Mouse (Mus musculus): ENCODE measurements around the gene Cgnl1.
"Not testable (repeated sequence)": the region's sequence is repeated elsewhere in the genome, so short reads cannot be mapped to it uniquely, and the experiment has no call there.

The Cgnl1 gene

DNA sequence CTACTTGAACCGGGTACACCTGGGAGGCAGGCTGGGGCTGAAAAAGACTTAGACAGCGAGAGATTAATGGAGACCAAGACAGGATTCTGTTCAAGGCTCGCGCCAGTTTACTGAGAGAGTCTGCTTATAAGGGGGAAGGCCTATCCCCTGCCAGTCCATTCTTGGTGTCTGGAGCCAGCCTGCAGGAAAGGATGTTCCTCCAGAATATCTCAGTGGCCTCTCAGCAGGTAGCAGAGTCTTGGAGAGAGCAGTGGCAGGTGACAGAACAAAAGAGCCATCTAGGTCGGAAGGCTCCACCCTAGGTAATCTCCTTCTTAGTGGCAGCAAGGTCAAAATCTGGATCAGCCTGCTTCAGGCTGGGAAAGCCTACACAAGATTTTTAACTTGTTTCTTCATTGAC is 151.3 kb downstream of the Cgnl1 start:
- not testable (repeated sequence) for DNase-seq

DNA sequence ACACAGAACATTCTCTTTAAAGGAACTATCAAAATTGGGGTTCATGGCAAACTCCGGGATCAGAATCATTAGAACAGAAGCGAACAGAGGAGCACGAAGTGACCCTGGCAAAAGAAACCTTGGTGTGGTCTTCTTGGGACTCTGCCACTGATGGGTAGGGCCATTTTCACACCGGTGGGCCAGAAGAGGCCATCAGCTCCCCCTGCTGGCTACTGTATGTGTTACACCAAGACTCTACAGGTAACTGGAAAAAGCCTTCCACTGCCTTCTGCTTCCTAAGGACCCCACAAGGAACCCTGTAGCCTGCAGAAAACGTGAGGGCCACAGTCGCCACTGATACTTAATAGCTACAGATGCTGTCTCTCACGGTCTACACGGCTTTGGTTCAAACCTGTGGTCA is 154.0 kb downstream of the Cgnl1 start:
- DNase-seq, result no peak

DNA sequence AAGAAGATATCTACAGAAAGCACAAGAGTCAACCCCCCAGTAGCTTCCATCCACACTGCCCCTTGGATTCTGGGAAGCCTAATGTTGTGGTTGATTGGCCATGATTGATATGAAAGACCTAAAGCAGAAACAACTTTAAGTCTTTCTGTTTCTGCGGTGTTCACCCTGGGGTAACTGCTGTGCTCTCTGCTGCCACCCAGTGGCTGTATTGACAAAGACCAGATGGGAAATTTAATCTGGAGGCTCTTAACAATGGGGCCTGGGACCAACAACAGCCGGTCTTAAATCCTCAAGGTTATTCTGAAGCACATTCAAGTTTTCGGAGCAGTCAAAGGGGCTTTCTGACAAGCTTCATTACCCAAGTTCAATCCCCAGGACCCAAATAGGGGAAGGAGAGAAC is 155.2 kb downstream of the Cgnl1 start:
- peak; percentile 63 for DNase-seq

DNA sequence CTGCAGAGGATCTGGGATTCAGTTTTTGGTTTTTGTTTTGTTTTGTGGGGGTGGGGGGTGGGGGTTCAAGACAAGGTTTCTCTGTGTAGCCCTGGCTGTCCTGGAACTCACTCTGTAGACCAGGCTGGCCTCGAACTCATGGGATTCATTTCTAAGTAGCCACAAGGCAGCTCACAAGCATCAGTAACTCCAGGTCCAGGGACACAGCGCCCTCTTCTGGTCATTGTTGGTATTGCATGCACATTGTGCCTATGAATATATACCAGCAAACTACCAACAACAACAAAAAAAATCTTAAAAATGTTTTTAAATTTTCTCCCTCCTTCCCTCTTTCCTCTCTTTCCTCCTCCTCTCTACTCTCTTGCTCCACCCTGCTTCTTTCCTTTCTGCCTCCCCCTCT is 156.8 kb downstream of the Cgnl1 start:
- no peak for DNase-seq

DNA sequence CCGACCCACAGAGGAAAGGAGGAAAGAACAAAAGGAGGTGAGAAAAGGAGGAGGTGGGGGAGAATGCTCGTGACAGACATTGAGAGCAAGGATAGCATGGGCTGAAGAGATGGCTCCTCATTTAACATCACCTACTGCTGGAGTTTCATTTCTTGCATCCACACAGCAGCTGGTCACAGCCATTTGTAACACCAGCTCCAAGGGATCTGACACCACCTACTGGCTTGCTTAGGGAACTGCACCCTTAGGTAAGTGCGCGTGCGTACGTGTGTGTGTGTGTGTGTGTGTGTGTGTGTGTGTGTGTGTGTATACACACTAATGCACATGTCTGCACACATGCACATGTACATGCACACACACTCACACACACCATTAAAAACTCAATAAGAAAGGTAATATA is 158.4 kb downstream of the Cgnl1 start:
- no peak for DNase-seq

DNA sequence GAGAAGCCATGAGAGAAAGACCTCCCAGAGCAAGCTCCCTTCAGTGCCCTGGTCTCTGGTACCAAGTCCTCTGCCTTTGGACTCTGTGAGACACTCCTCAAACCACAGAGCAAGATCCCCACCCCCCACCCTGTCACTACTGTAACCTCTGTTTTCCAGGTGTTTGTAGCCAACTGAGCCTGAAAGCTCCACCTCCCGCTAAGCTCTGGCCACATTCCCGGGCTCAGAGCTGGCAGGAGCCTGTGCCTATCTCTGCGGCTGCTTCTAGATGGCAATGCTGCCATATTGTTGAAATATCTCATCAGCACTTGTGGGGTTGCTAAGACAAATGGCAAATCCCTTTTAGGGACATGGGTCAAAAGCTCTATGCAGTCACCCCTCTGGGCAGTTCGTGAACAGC is 159.5 kb downstream of the Cgnl1 start:
- no peak for DNase-seq

DNA sequence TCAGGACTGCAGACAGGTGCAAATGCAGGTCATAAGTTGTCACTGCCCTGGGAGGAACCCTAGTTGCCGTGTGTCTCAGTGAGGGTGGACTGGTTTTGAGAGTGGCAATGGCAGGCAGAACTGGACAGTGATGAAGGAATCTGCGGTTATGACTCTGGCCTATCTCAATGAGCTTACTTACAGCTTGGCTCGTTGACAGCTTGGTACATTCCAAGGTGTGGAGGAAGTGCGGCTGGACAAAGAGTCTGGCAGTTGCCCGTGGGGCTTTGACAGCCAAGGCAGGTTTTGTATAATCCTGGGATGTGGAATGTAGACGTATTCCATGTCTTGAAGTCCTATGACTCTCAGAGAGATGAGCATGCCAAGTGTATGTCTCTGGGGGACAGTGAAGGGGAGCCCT is 162.4 kb downstream of the Cgnl1 start:
- no peak for DNase-seq

DNA sequence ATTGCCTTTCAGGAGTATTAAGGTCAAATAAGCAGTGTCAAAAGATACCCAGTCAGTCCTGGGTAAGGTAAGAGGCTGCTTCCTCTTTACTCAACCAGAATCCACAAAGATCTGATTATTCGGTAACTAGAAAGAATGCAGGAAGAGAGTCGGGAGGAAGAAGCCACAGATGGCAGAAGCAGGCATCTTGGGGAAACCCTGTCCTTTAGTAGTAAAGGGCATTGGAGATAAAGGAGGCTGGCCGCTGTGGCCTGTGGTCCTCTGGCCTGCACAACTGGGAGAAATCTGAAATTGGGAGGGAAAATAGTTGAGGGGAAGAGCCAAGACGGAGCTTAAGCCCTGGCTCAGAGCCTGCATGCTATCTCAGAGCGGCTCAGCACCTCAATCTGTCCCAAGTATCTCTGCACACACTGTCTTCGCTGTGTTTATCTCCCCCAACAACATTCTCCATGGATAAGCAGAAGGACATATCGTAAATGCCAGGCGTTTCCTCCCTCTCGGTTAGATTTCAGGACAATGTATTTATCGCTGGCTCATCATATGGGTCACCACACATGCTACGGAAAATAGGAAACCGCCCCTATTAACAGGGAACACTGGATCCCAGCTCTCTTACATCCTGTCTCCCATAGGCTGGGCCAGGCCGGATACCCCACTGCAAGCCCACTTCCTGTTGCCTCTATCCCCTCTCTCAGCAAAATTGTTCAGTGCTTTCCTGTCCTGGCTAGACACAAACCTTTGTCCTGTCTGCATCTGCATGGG is 164.9 kb downstream of the Cgnl1 start:
- no peak for DNase-seq

DNA sequence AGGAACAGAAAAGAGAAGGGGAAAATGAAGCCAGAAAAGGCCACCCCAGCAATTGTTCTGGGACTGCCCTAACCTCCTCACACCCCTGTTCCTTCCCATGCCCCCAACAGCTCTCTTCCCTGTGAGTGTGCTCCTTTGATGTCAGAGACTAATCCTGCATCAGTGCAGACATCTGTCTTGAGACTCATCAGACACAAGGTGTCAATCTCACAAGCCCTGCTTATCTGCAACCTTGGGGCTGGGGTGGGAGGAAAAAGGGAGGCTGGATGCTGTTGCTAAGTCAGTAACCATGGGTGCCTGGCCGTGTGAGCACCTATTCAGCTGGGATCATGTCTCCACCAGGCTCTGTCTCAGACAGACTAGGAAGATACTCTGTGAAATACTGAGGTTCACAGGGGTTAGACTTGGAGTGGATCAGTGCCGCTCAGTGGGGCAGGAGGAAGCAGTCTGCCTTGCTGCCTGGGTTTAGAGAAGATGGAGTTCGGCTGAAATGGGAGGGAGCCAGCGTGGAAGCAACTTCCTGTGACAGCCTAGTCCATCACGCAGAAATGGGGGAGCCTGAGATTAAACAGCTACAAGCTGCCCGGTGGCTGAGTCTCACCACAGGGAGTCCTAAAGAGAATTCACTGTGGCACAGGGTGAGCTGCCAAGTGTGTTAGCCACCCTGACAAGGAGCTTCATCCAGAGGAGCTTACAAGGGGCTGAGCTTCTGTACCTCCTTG is 166.3 kb downstream of the Cgnl1 start:
- no peak for DNase-seq

DNA sequence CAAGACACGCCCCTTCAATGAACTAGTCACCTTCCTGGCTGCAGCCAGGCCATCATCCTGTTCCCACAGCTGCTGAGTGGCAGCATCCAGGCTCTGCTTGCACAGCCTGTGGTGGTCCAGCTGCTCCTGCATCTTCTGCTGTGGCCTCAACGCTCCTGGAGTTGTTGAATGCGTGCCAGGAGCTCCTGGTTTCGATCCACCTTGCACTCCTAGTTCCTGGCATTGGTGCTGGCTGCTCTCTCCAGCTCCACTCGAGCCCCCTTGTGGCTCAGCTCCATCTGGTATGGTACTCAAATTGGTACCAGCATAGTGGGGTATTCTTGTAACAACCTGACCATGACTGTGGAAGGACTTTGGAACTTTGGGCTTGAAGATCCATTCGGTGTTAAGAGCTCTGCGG is 171.5 kb downstream of the Cgnl1 start:
- no peak for DNase-seq

DNA sequence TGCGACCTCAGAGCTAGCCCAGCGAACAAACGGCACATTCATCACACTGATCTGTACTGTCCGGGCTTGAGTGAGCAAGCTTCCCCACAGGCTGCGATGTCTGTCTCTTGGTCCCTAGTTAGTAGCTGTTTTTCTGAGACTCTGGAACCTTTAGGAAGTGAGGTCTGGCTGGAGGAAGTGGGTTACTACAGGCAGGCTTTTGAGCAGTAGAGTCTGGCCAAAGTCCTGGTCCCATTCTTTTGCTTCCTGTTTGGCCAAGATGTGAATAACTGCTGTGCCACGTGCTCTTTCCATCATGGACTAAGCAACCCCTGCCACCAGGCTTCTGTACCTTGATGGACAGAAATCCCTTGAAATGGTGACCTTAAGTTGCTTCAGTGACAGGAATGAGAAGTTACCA is 174.5 kb downstream of the Cgnl1 start:
- DNase-seq, result no peak

DNA sequence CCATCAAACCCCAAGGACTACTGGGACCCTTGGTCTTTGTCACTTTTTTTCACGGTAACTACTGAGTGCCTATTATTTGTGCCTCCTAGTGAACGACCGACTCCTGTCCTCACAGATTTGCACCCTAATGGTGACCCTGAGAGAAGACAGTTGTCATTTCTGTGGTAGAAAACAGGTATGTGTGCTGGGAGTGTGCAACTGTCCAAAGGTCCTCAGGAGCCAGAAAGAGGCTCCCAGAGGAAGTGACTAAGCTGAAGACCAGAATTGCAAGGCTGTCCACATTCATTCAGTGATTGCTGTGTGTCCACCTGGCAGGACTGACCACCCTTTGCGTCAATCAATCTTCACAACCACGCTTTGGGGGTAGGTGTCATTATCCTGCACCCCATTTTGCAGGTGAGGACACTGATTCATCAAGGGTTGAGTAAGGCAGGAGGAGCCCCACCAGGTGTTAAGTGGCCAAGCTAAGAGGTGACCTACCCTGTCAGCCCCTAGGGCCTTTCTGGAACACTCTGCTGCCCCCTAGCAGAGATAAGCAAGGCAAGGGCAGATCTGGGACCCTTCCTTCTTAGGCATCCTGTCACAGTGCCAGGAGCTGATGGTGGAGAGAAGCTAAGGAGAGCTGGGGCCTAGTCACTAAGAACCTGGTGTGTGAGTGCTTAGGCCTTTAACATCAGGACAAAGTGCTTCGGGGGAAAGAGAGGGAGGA is 178.7 kb downstream of the Cgnl1 start:
- no peak for DNase-seq

DNA sequence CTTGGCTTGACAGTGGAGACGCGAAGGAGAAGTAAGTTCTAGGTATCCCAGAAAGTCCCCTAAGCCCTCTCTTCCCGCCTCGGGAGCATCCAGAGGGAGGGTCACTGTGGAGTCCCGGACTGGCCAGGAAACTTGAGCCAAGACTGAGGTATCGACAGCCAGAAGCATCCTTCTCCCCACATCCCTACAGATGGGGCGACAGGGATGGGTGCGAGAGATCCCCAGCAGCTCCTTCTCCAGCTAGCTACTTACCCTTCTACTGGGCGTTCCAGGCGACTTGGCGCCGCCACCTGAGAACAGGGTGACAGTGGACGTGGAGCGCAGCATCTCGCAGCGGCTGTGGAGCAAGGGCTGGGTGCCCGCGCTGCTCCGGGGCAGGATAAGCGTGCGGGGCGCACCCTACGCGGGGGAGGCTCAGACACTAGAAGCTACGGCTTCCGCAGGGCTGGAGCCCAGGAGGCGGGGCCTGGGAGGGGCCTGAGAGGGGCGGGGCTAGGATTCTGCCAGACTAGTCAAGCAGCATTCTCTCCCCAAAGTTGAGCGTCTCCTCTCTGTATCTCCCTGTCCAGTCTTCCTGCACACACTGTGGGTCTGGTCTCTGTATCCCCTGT is 179.4 kb downstream of the Cgnl1 start, which contains the start of gene Myzap:
TSS of gene Myzap (minus strand) at position 423 of the 611 bp plus-strand sequence.
- peak; percentile 86 for DNase-seq

DNA sequence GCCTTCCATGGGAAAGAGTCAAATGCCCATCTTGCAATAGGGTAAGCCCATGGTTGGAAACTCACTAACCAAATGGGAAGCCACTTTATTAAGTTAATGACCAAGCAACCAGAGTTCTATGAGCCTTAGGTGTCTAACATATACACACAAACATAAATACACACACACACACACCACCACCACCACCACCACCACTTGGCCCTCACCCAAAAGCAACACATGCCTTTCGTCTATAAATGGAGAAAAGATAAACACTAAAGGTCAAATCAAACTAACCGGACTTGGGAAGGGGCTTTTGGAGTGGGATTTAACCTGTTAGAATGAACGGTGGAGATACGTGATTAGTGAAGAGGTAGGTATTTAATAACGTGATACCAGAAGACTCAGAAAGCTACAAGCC is 180.3 kb downstream of the Cgnl1 start:
- no peak for DNase-seq

DNA sequence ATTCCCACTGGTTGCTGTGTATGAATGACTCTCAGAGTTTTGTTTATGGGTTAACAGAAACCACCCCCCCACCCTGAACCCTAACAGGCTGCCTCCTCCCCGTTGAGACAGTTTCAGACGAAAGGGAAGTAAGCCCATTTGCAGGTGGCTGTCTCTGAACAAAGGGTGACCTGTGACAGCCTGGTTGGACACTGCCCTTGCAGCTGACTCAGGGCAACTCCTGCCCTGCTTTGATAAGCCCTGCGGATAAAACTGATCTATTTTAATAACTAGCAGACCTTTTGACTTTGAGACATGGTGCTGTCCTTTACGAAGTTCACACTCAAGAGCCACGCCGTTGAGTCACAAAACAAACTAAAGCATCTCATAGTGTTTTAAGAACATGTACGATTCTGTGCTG is 181.6 kb downstream of the Cgnl1 start:
- no peak for DNase-seq

DNA sequence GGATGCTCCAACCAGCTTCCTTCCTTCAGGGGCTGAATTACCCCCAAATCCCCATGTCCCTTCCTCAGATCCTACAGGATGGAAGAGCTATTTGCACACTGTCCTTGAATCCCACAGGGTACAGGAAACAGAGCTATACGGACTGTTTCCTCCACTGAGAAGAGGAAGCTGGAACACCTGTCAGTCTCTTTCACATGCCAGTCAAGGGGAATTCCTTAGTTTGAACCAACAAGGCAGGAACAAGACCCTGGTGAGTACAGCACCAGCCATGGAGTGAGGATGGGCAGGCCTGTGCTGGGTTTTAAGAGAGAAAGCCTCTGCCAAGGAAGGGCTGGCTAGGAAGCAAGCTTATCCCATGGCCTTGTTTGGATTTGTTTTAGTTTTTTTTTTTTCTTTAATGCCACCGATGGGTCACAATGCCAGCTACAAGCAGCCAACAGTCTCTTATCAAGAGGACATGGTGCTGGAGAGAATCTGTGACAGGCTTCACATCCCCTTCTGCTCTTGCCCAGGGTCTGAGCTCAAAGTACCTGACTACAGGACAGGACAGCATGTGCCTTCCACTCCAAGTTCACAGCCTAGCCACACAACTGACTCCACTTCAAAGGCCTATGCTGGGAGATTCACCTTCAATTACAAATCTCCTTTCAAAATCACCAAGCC is 182.3 kb downstream of the Cgnl1 start:
- no peak for DNase-seq

DNA sequence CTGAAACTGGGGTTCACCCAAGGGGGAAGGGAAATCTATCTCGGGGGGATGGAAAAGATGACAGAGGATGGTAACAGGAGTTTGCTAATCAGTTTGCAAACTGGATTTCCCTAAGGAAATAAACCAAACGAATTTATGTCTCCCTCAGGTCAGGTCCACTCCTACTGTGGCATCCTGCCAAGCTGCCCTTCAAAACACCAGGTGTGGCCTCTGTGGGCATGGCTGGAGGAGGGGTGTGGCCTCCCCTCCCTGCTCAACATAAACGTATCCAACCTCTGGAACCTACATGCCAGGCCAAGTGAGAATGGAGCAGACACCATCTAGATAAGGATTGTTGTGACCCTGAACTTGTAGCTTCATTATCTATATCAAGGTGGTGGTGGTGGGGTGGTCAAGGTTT is 185.0 kb downstream of the Cgnl1 start:
- peak; percentile 31 for DNase-seq

DNA sequence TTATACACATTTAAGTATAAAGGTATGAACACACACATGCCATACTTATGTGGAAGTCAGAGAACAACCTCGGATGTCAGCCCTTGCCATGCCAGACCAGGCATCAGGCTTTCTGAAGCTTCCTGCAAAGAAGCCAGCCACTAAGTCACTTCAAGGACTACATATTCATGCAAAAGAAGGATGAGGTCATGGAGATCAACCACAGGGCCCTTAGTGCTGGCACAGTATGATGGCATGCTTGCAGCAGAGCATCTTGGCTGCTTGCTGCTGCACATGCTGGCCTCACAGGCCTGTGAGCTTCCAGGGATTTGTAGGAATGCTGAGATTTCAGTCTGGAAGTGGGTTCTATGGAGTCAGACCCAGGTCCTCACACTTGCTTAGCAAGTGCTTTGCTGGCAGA is 188.6 kb downstream of the Cgnl1 start:
- no peak for DNase-seq

DNA sequence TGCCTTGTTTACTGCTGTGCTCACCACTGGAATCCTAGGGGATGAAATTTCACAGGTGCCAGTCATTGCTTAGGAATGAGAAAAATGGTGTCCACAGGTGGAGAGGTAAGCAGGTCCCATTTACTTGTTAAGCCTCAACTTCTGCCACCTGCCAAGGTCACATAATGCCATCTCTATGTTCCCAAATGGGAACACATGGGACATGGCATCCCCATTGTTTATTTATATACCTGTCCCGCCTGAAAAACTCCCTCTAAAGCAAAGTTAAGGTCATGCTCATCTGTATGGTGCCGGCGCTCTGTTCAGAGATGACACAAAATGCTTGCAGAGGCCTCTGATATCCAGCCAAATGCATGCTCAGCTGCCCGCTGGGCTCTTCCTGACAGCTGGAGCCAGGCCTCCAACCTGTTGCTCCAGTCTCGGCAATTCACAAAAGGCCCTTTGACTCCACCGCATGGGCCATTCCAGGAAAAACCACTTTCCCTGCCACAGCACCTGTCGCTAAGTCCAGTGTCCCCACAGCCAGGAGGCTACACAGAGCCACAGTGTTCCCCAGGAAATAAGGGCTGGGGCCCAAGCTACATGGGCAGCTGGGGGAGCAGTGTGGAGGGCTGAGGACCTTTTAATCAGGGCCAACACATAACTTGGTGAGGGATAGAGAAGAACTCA is 192.4 kb downstream of the Cgnl1 start:
- DNase-seq, result no peak

All from kidney, adult 11 months (tissue).